Mouse (Mus musculus): ENCODE results near the gene Snta1.
"Not testable (repeated sequence)": the region's sequence is repeated elsewhere in the genome, so short reads cannot be mapped to it uniquely, and the experiment has no call there.

Gene Snta1

DNA sequence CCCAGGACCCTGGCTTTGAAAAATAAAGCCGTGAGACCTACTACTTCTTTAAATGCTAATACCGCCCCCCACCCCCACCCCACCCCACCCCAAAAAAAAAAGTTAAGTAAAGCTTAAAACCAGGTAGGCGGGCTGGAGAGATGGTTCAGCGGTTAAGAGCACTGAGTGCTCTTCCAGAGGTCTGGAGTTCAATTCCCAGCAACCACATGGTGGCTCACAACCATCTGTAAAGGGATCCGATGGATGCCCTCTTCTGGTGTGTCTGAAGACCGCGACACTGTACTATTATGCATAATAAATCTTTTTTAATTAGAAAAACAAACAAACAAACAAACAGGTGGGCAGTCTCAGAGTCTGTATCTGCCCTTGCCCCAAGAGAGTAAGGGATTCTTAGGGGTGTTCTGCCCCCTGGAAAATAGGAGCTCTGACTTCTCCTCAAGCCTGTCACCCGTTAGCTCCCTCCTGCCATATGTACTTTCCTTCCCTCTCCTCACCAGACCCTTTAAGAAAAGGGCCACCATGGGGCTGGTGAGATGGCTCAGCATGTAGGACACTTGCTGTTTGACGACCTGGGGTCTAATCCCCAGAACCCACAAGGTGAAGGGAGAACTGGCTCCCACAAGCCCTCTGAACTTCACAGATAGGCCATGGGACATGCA is 34.9 kb downstream of the Snta1 start, which contains the start of gene Cdk5rap1:
Gene Cdk5rap1 (minus strand): TSS at position 169 of the 659 bp plus-strand sequence.
- no peak for DNase-seq (ENCODE audit: low read depth, low spot score)

GRCm38 (mm10) chr2:154372151-154372829 is 35.6 kb downstream of the Snta1 start:
- peak; percentile 95 for DNase-seq (ENCODE audit: low read depth, low spot score)

- DNase-seq (ENCODE audit: low read depth, low spot score), result peak; percentile 79
These were observed 40.4 kb downstream of the Snta1 start for GRCm38 (mm10) chr2:154367510-154367909.

GRCm38 (mm10) chr2:154354000-154354425 is 53.9 kb downstream of the Snta1 start:
- not testable (repeated sequence) for DNase-seq (ENCODE audit: low read depth, low spot score)

DNA sequence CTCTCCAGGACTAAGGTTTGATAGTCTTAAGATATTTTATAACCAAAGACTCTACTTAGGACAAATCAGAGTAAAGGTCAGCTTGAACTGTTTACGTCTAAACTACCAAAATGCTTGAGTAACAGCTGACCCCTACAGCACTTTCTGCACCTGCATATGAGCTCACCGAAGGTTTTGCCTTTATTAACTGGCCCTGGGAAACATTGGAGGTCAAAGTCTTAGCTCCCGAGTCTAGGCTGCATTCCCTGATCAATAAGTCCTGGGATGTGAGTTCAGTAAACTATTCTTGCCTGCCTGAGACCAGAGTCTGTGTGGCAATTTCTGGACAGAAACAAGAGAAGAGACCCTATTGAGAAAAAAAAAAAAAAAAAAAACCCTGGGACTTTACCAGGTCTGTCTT is 59.7 kb downstream of the Snta1 start:
- no peak for DNase-seq (ENCODE audit: low read depth, low spot score)

GRCm38 (mm10) chr2:154339356-154339755 is 68.5 kb downstream of the Snta1 start:
- no peak for DNase-seq (ENCODE audit: low read depth, low spot score)

DNA sequence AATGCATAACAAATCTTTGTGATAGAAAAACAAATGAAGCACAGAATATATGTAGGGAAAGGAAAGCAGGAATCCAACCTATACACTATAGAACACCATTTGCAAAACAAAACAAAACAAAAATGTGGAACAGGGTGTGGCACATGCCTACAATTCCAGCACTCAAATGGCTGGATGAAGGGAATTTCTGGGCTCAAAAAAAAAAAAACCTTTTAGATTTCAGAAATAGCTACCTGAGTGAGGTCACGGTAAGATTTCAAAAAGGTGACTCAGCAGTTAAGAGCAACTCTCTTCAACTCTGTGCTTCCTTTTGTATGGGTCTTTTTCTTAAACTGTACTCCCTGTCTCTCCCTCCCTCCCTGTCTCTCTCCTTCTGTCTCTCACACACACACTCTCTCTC is 69.7 kb downstream of the Snta1 start:
- DNase-seq (ENCODE audit: low read depth, low spot score), result no peak

DNA sequence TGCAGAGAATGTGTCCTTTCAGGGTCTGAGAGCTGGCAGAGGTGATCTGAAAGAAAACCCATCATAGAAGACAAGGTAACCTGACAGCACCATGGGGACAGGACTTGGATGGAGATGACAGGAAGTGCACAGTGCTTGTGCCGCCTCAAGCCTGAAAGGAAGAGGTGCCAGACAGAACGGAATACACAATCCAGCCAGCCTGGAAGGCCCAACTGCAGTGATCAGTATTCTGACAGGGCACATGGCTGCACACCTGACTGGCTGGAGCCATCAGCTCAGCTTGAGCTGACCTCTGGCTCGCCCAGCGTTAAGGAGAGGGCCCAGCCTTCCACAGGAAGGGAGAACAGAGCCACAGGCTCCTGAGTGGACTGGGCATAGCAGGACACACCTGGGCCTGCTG is 72.3 kb downstream of the Snta1 start:
- DNase-seq (ENCODE audit: low read depth, low spot score), result no peak

DNA sequence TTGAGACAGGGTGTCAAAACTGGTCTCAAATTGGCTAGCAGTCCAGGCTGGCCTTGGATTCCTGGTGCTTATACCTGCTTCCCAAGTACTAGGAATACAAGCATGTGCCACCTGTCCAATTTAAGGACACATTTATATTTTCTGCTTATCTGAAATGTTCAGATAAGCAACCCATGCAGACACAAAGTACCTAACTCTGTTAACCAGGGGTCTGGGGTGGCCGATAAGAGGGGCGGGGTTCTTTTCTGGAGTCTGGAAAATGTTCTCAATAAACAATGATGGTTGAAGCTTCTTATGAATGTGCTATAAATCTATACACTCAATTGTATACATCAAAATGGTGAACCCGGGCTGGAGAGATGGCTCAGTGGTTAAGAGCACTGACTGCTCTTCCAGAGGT is 81.0 kb downstream of the Snta1 start:
- DNase-seq (ENCODE audit: low read depth, low spot score), result no peak
